Mouse (Mus musculus) neural tube, embryonic 12.5 days (tissue): ENCODE measurements around the gene Mtr. TPM values are rescaled to one million over a fixed set of nuclear protein-coding genes. Genes with fewer than 3 reads are reported as not detected.
A peak's percentile ranks its signal among the peaks of the same experiment; 100 is the strongest.

Experiments
- ATAC-seq: fragments of 200-750 bp; cut with Nextera tagmentation; 2 replicates; pipeline ENCODE4 v1.8.0; 2017; ENCODE audit warnings: low read depth, mild to moderate bottlenecking, moderate TSS enrichment, moderate library complexity; ENCODE audit not compliant: low FRiP score
- H3K27ac ChIP-seq: fragments of 300-500 bp; sonication (generic); 2 replicates; pipeline ENCODE4 v1.5.1; 2016
- H3K27me3 ChIP-seq: fragments of 300-500 bp; sonication (generic); replicated peaks from 2 replicates; pipeline ENCODE4 v1.6.1; 2016; ENCODE audit warnings: mild to moderate bottlenecking
- H3K36me3 ChIP-seq: fragments of 300-500 bp; sonication (generic); 2 replicates; pipeline ENCODE4 v1.6.1; 2016; ENCODE audit warnings: mild to moderate bottlenecking
- H3K4me1 ChIP-seq: fragments of 300-500 bp; sonication (generic); 2 replicates; pipeline ENCODE4 v1.6.1; 2016
- H3K4me2 ChIP-seq: fragments of 300-500 bp; sonication (generic); replicated peaks from 2 replicates; pipeline ENCODE4 v1.6.1; 2016; ENCODE audit warnings: mild to moderate bottlenecking
- H3K4me3 ChIP-seq: fragments of 300-500 bp; sonication (generic); 2 replicates; pipeline ENCODE4 v1.5.1; 2016
- H3K9ac ChIP-seq: fragments of 300-500 bp; sonication (generic); 2 replicates; pipeline ENCODE4 v1.6.1; 2016; ENCODE audit warnings: mild to moderate bottlenecking
- H3K9me3 ChIP-seq: fragments of 300-500 bp; sonication (generic); 2 replicates; pipeline ENCODE4 v1.6.1; 2016; ENCODE audit warnings: mild to moderate bottlenecking
- WGBS: fragments of 180-500 bp; shearing (Covaris S2); methylation state at CpG from one replicate; pipeline ENCODE4 v1.1.7; 2016; 5-methylcytosine and 5-hydroxymethylcytosine counted together
- polyA plus RNA-seq: library from polyadenylated mRNA; unstranded; fragments of >200 nt; fragmentation: Nextera tagmentation; extraction: Ambion mirVana; gene quantifications from 2 replicates; pipeline ENCODE4 v1.2.1, GENCODE M21; 2016

Gene Mtr
- polyA plus RNA-seq, 1 experiment from 2014 or later = 12.2 TPM

GRCm38 (mm10) chr13:12179481-12179880, 78.4 kb downstream of the Mtr start:
- WGBS = 74% methylated on average over 8 of the region's 8 CpGs
- H3K36me3 ChIP-seq = no peaks in the 10 kb centered on the region; the same call in 1 of the 2 replicates

GRCm38 (mm10) chr13:12176761-12177160, 81.2 kb downstream of the Mtr start:
- 25% methylated on average over 3 of the region's 3 CpGs for WGBS
- H3K4me2 ChIP-seq = no peak overlapping the region
- no peaks in the 10 kb centered on the region for H3K36me3 ChIP-seq
- H3K27ac ChIP-seq = no peak overlapping the region
- H3K4me1 ChIP-seq = no peaks in the 10 kb centered on the region
- H3K9ac ChIP-seq = no peak overlapping the region
- H3K9me3 ChIP-seq = no peaks in the 10 kb centered on the region
- no peak for ATAC-seq
- no peak overlapping the region for H3K4me3 ChIP-seq
- H3K27me3 ChIP-seq = no peaks in the 10 kb centered on the region

More at GRCm38 (mm10) chr13:12179481-12179880, 78.4 kb downstream of the Mtr start:
- H3K4me3 ChIP-seq = no peak overlapping the region
- H3K27me3 ChIP-seq = no peaks in the 10 kb centered on the region
- H3K27ac ChIP-seq = no peak overlapping the region
- ATAC-seq = no peak
- H3K4me1 ChIP-seq = no peaks in the 10 kb centered on the region
- H3K9ac ChIP-seq = no peak overlapping the region
- H3K4me2 ChIP-seq = no peak overlapping the region
- no peaks in the 10 kb centered on the region for H3K9me3 ChIP-seq

DNA sequence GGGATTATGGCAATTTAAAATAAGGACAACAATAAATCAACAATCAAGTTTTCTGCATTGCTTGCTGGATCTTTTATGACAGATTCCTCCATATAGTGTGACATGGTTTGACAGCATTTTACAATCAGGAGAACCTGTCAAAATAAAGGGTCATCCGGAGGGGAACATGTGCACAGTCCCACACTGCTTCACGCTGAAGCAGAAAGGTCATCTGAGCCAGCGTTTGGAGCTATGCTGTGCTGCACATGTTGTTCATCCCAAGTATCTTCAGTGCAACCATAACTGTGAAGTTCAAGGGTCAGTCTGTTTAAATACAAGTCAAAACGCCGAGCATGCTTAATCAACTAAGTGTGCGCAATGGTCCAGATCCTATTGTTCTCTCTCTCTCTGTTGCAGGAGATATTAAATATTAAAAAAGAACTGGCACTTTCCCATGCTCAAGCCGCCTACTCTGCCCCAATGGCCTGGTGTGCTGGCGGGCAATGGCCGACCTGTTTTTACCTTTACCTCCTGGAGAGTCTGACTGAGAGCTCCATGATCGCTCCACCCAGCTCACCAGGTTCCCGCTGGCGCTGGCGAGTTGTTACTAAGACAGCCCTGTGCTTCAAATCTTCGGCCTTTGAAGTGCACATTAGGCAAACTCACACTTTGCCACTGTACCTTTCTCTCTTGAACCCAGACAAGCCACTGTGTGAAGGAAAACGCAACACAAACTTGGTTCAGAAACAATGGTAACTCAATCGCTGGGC, 81.8 kb downstream of the Mtr start:
- 36% methylated on average over 16 of the region's 16 CpGs for WGBS
- no peak for ATAC-seq
- Histone ChIP-seq H3K9ac (no peak overlapping the region), H3K9me3 (no peaks in the 10 kb centered on the region), H3K27me3 (no peaks in the 10 kb centered on the region), H3K36me3 (no peaks in the 10 kb centered on the region), H3K4me3 (no peak overlapping the region), H3K27ac (no peak overlapping the region), H3K4me2 (no peak overlapping the region), H3K4me1 (no peaks in the 10 kb centered on the region)

DNA sequence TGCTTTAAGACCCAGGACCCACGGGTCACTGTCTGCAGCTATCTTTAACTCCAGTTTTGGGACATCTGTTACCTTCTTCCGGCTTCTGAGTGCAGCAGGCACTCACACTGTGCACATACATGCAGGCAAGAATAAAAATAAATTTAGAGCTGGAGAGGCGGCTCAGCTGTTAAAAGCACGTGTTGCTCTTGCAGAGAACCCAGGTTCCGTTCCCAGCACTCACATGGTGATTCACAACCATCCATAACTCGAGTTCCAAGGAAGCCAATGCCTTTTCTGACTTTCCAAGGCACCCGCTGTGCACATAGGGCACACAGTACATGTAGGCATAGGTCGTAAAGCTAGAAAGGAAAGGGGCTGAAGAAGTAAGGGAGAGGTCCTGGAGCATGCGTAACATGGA, 90.6 kb downstream of the Mtr start:
- Histone ChIP-seq H3K9ac (no peak overlapping the region), H3K9me3 (no peaks in the 10 kb centered on the region), H3K27ac (no peak overlapping the region), H3K36me3 (no peaks in the 10 kb centered on the region), H3K4me3 (no peak overlapping the region), H3K27me3 (no peaks in the 10 kb centered on the region), H3K4me2 (no peak overlapping the region), H3K4me1 (no peaks in the 10 kb centered on the region)
- 84% methylated on average over 9 of the region's 9 CpGs for WGBS
- no peak for ATAC-seq

- H3K4me1 ChIP-seq = no peaks in the 10 kb centered on the region
- no peaks in the 10 kb centered on the region for H3K27me3 ChIP-seq
- H3K36me3 ChIP-seq = no peaks in the 10 kb centered on the region
- H3K27ac ChIP-seq = no peak overlapping the region; the same call in 1 of the 2 replicates
- WGBS = 26% methylated on average over 6 of the region's 6 CpGs
- no peaks in the 10 kb centered on the region for H3K9me3 ChIP-seq
- H3K9ac ChIP-seq = no peak overlapping the region
- no peak overlapping the region for H3K4me2 ChIP-seq
- no peak overlapping the region for H3K4me3 ChIP-seq
- ATAC-seq = no peak
Measured at GRCm38 (mm10) chr13:12166386-12166785, 91.5 kb downstream of the Mtr start.

- Histone ChIP-seq H3K4me2 (no peak overlapping the region), H3K36me3 (no peaks in the 10 kb centered on the region)
Measured at GRCm38 (mm10) chr13:12165461-12166058, 92.4 kb downstream of the Mtr start.

GRCm38 (mm10) chr13:12162457-12162856, 95.5 kb downstream of the Mtr start:
- Histone ChIP-seq H3K9me3 (no peaks in the 10 kb centered on the region), H3K36me3 (no peaks in the 10 kb centered on the region), H3K9ac (no peak overlapping the region), H3K4me2 (no peak overlapping the region), H3K27me3 (no peaks in the 10 kb centered on the region), H3K27ac (no peak overlapping the region), H3K4me3 (no peak overlapping the region), H3K4me1 (0 out of 2 replicates have a peak, but pooled peaks cover 6% of the 10 kb centered on the region)
- no peak for ATAC-seq
- WGBS = 94% methylated on average over 4 of the region's 4 CpGs

More at GRCm38 (mm10) chr13:12165461-12166058, 92.4 kb downstream of the Mtr start:
- no peak overlapping the region for H3K4me3 ChIP-seq
- H3K27ac ChIP-seq = no peak overlapping the region
- no peak overlapping the region for H3K9ac ChIP-seq
- no peaks in the 10 kb centered on the region for H3K4me1 ChIP-seq
- no peaks in the 10 kb centered on the region for H3K9me3 ChIP-seq
- WGBS = 68% methylated on average over 8 of the region's 8 CpGs
- H3K27me3 ChIP-seq = no peaks in the 10 kb centered on the region
- ATAC-seq = no peak

DNA sequence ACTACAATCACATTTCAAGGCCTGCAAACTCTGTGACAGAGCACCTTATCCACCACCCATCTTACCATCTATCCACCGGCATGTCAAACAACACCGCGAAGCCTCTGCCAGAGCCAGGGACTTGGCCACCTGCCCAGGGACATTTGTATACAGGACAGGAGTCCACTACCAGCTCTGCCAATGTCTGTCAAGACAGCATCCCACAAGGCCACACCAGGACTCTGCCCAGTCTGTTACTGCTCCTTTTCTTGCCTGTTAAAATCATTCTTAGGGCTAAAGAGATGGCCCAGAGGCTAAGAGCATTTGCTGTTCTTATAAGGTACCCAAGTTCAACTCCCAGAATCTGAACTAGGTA, 97.8 kb downstream of the Mtr start:
- peak; percentile 2; the same call in 1 of the 2 replicates for ATAC-seq
- H3K9me3 ChIP-seq = no peaks in the 10 kb centered on the region
- 0 out of 2 replicates have a peak, but pooled peaks cover 6% of the 10 kb centered on the region for H3K4me1 ChIP-seq
- H3K27ac ChIP-seq = no peak overlapping the region
- H3K36me3 ChIP-seq = no peaks in the 10 kb centered on the region
- no peaks in the 10 kb centered on the region for H3K27me3 ChIP-seq
- no peak overlapping the region for H3K9ac ChIP-seq
- WGBS = 69% methylated on average over 3 of the region's 3 CpGs
- H3K4me2 ChIP-seq = no peak overlapping the region
- no peak overlapping the region for H3K4me3 ChIP-seq

DNA sequence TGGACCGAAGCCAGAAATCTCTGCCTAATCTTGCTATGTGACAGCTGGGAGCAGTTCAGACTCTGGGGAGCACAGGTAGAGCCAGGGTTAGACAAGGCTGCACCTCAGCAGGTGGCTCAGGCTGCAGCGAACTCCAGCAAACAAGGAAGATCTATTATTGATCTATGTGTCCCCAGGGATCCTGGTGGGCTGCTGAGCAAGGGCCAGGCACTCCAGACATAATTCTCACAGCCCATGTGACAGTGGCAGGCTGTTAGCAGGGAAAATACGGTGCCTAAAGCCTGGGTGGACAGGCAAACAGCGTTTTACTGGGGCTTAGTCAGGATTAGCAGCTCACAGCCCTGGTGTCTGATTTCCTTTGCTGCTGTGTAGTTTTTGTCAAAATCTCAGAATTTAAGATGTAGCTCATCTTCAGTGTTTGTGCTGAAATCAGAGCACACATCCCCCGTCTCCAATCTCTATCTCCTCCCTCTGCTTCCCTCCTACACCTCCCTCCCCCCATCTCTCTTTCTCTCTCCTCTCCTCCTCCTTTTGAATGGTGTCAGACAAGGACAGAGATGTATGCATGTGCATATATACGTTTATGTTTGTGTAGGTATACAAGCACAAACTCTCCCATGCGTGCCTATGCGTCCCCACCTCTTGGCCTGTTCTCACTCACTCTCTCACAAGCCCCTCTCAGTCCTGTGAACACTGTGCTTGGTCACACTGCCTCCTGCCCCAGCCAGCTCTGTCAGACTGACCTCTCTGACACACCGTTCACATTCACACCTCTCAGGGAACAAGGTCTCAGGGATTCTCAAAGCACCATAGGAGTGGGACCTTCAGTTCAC, 98.4 kb downstream of the Mtr start:
- H3K36me3 ChIP-seq = no peaks in the 10 kb centered on the region
- no peak overlapping the region for H3K4me3 ChIP-seq
- no peak overlapping the region for H3K27ac ChIP-seq
- H3K4me2 ChIP-seq = no peak overlapping the region
- H3K9me3 ChIP-seq = no peaks in the 10 kb centered on the region
- ATAC-seq = peak; percentile 73
- WGBS = 53% methylated on average over 9 of the region's 9 CpGs
- H3K4me1 ChIP-seq = 0 out of 2 replicates have a peak, but pooled peaks cover 6% of the 10 kb centered on the region
- H3K9ac ChIP-seq = no peak overlapping the region
- H3K27me3 ChIP-seq = no peaks in the 10 kb centered on the region

DNA sequence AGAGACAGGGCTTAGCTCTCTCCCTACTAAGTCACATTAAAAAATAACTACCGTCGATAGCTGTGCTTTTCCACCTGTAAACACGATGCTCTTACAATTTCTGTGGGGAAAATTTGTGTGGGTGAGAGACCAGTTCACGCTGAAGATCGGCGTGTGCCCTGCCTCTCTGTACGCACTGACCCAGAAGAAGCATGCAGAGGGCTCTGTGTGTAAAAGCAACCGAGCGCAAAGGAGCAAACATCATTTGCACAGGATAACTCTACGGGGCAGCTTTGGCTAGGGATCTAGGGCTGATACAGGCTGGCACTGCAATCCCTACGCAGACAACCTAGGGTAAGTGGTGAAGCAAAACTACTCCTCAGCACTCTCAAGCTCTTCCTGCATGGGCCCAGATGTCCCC, 104.0 kb downstream of the Mtr start:
- no peak overlapping the region for H3K4me2 ChIP-seq
- H3K27ac ChIP-seq = no peak overlapping the region
- no peak overlapping the region for H3K4me3 ChIP-seq
- H3K4me1 ChIP-seq = no peaks in the 10 kb centered on the region
- no peak for ATAC-seq
- H3K9ac ChIP-seq = no peak overlapping the region
- H3K27me3 ChIP-seq = no peaks in the 10 kb centered on the region
- H3K9me3 ChIP-seq = no peaks in the 10 kb centered on the region
- no peaks in the 10 kb centered on the region for H3K36me3 ChIP-seq
- 86% methylated on average over 11 of the region's 11 CpGs for WGBS

GRCm38 (mm10) chr13:12146918-12147507, 110.9 kb downstream of the Mtr start:
- Histone ChIP-seq H3K4me3 (no peak overlapping the region), H3K27ac (no peak overlapping the region), H3K9me3 (no peaks in the 10 kb centered on the region), H3K36me3 (no peaks in the 10 kb centered on the region), H3K27me3 (no peaks in the 10 kb centered on the region), H3K4me1 (no peaks in the 10 kb centered on the region), H3K9ac (no peak overlapping the region), H3K4me2 (no peak overlapping the region)
- WGBS = 76% methylated on average over 6 of the region's 6 CpGs
- ATAC-seq = no peak

DNA sequence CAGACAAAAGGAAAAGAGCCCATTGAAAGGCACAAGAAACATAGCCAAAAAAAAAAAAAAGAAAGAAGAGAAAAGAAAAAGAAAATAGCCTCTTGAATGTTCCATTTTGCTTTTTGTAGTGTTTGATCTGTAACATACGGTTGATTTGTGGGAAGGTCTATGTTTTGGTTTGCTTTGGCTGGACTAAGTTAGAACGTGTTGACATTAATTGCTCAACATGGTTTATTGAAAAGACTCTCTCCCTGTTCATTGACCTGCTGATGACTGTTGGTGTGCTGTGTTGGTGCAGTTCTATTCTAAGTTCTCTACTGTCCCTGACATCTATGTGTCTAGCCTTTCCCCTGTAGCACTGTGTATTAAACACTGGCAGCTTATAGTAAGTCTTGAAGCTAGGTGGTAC, 111.5 kb downstream of the Mtr start:
- Histone ChIP-seq H3K27ac (no peak overlapping the region), H3K4me2 (no peak overlapping the region), H3K27me3 (no peaks in the 10 kb centered on the region), H3K9me3 (no peaks in the 10 kb centered on the region), H3K4me3 (no peak overlapping the region), H3K9ac (no peak overlapping the region), H3K36me3 (no peaks in the 10 kb centered on the region), H3K4me1 (no peaks in the 10 kb centered on the region)
- 81% methylated on average over 2 of the region's 2 CpGs for WGBS
- no peak for ATAC-seq
